Mouse (Mus musculus) CD8-positive naive resting alpha-beta T cell, adult 2 months (primary cell): ENCODE results near the gene Psd.

Experiments
- DNase-seq, 2 experiments: peaks; one replicate each; pipeline ENCODE4 v3.0.0; 2022; ENCODE audit warnings: low read depth in 2 of 2, low spot score in 2 of 2

Gene Psd

DNA sequence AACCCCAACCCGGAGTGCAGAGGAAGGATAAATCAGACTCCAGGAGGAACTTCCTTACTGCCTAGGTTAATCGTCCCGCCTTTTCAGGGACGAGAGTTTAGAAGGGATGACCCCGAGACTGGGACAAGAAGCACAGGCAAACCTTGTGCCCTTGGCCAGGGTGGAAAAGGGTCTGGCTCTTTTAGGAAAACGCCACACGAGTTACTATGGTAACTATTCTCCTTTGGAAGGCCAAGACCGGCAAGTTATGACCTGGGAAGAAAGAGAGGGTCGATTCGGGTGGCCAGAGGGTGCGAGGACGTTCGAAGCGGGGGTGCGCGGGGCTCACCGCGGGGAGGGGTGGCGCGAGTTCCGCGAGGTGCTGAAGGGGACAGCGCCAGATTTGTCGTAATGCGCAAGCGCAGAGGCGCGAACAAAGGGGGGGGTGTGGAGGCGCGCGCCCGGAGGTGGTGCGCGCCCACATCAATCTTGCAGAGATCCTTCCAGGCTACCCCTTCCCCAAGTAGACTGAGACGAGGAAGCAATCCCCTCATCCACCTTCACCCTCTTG is at the start of gene Psd:
Psd (minus strand) TSS at position 401 of the 550 bp plus-strand sequence.
- no peak for DNase-seq

DNA sequence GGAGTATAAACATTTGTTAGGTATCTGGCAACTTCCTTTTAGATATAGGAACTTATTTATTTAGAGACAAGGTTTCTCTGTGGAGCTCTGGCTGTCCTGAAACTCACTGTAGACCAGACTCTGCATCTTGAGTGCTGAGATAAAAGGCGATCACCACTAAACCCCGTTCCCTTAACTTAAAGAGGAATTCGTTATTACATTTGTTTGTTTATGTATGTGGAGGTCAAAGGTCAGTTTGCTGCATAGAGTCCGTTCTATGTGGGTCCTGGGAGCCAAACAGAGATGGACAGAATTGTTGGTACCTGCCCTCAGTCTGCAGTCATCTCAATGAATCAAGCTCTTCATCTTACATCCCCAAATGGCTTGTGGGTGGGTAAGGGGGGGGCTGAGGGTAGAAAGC is 48.9 kb upstream of the Psd start:
- no peak for DNase-seq

DNA sequence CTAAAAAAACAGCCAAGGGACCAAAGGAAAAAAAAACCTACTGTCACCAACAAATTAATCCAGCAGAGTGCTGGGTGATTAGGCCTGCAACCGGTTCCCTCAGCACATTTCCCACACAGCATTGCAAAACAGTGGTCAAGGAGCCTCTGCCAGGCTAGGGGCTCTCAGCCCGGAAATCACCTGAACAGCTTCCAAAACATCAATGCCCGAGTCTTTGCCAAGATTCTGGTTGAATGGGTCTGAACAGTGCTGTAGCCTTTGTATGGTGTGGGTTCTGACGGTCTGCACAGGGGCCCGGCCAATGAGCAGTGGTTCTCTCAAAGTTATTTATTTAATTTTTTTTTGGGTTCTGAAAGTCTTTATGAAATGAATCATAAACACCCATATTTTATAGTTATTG is 48.5 kb upstream of the Psd start:
- DNase-seq, result no peak

DNA sequence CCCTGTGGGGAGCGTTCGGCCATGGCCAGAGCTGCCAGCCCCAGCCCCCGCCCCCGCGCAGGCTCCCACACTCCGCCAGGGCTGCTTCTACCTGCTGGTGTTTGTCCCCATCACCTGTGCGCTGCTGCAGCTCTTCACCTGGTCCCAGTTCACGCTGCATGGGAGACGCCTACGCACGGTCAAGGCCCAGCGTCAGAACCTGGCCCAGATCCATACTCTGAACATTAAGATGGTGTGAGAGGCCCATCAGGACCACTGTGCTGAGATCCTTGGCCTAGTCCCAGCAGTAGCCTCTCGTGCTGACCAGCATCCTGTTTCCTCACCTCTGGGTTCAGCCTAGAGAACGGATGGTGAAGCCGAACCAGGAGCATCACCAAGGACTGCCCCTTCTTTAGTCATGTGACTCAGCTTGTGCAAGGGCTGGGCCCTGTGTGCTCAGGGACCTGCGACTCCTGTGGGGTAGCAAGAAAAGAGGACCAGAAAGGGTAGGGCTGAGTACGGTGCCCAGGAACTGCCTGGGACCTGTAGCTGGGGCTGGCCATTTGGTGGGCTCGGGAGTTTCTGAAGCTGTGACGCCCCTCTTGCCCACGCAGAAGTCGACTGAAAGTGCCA is 47.6 kb upstream of the Psd start:
- no peak for DNase-seq

DNA sequence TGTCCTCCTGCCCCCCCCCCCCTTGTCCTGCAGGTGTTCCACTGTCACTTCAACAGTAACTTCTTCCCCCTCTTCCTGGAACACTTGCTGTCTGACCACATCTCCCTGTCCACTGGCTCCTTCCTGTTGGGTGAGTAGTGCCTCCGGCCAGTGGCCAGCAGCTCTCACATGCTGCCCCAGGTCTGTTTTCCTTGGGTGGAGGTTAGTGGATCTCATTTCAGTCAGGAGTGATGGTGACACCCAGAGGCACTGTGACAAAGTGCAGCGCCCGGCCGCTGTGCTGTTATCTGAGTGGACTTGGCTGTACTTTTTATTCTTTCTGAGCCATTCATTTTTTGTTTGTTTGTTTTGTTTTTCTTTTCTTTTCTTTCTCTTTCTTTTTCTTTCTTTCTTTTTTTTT is 42.2 kb upstream of the Psd start:
- DNase-seq, result no peak

DNA sequence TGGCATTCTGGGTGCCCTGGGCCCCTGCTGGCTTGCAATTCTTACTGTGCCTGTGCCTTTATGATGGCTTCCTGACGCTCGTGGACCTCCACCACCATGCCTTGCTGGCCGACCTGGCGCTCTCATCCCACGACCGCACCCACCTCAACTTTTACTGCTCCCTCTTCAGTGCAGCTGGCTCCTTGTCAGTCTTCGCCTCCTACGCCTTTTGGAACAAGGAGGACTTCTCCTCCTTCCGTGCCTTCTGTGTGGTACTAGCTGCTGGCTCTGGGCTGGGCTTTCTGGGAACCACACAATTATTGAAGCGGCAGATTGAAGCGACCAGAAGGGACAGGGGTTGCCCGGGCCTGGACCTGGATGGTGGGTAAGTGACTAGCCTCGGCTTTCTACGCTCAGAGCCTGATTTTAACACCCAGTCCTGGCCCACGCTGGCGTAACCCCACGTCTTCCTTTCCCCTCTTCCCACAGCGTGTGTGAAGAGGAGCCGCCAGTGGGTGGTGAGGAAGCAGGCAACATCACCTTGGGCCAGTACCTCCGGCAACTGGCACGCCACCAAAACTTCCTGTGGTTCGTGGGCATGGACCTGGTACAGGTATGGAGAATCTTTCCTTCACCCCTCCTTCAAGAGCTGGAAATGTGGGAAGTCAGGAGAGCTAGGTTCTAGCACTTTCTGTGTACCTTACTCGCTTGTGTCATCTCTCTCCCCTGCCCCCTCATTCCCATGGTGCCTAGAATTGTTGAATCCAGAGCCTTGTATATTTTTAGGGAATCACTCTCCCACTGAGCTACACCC is 41.0 kb upstream of the Psd start:
- DNase-seq, result no peak

DNA sequence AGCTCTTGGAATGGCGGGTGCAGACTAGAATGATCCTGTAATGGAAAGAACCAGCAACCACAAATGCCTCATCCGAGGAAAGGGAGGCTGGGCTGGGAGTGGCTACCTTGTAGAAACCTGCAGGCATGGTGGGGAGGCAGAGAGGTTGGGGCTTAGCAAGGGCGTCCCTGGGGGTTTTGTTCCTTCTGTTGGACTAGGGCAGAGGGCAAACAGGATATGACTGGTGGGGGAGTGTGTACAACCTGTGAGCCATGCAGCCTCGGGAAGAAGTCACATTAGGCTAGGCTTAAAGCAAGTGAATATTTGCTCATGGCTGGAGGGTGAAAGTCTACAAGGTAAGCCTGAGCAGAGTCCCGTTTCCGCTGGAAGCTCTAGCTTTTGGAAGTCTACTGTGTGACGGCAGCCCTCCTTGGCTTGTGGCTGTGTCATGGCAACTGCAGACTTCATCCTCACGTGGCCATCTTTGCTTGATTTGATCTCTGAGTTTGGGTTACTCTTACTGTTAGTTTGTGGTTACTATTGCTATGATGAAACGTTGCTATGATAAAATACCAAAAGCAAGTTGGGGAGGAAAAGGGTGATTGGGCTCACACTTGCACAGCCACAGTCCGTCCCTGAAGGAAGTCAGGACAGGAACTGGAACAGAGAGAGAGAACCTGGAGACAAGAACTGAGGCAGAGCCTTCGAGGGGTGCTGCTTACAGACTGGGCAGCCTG is 36.5 kb upstream of the Psd start:
- DNase-seq, result no peak

DNA sequence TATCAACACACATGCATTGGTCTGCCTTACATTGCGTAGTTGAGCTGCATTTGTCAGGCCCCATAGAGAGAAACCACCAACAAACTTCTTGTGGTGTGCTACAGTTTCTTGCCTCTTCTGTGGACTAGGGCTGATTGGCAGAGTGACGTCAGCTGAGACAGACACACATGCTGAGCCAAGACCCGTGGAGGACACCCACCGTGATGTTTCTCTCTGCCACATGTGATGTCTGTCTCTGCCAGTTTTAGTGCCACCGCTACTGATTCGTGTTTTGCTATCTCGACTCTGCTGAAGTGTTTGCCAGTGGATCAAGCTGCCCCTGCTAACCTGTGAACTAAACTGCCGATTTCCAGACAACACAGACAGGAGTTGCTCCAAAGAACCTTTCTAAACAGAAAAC is 35.1 kb upstream of the Psd start:
- DNase-seq, result no peak

DNA sequence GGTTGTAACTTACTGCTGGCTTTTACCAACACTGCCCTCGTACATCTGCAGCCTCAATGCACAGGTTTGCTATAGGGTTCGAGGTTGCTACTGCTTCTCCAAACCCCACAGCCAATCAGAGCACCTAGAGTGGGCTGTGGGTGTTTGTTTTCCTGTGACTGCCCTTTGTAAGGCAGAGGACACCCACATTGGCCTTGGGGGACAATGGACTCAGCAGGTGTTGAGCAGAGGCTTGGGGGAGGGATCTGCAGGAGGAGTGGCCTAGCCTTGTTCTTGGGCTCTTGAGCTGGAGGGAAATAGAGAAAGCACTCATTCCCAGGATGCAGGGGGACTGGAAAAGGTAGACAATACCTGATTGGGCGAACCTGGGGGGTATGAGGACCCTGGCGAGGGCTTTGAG is 31.4 kb upstream of the Psd start:
- no peak for DNase-seq

DNA sequence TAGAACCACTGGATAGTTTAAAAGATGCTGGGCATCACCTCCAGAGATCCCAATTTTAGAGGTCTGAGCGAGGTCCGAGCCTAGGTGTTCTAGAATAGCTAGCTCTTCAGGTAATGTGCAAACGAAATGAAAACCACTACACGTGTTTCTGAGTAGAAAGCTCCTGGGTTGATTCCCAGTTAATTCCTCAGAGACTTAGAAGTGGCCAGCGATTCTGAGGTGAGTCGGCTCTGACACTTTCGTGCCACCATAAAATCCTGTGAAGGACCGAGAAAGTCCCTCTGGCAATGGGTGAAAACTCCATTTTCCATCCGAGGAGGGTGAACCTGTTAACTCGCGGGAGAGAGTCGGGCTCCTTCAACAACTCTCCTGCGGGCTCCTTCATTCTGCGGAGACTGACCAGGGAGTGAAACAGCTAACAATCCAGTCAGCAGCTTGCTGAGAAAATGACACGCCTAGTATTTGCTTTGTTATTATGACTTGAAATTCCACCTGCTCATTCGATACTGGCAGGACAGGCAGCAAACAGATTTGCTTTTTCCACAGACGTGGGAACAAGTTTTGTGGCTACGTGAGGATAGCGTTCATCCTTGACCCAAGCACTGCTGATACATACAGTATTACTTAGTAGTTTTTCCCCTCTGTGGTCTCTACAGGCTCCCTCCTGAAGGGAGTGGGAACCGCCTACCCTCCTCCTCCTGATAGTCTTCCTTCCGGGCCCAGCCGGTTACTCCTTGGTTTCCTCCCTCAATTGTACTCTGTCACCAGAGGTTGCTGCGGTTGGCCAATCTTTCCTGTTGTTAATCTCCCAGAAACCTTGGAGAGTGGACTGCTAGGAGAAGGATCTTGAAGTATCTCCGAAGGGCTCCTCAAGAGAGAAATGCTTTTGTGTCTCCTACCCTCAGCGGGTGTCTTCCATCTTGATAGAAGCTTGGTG is 30.7 kb upstream of the Psd start:
- no peak for DNase-seq

DNA sequence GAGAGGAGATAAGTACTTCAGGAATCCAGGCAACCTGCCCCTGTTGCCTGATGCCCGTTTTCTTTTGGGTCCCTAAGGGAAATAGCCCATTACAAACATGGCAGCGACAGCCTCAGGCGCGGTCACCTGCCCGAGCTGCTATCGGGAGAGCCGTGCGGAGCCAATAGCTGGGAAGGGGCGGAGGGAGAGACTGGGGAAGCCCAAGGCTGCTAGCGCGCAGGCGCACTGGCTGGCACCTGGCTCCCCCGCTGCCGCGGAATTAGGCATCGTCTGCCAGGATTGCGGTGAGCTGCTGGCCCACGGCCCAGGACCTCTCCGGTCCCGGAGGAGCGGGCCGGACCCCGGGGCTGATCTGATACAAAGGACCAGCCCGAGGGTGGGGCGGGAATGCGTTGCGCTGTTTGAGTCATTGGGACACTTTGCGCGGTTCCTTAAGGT is 29.8 kb upstream of the Psd start:
- DNase-seq, result peak; percentile 49 to 59

DNA sequence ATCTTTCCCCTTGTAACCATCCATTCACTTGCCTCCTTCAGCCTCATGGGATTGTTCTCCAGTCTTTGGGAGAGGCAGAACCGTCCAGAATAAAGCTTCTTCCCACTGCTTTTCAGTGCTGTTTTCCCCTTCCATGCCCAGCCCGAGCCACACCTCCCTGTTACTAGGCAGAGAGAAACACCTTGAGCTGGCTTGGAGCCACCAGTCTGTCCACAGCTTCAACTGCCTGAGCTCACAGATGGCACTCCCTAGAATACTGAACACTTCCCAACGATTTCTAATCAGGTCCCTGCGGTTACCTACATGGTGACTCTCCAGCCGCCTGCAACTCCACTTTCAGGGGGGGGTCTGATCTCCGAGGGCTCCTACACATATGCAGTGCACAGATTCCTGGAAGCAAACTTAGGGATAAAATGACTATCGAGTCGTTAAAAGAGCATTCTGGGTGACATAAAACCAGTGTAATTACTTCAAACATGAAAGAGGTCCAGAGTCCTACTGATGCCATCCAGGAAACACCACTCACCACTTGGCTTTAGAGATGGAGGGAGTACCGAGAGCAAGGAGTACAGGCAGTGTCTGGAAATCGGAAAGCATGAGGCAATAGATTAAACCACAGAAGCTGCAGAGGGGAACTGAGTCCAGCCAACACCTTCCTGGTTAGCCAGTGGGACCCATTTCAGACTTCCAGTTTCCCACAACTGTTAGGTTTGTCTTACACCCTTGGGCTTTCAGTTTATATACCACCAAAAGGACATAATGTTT is 23.4 kb upstream of the Psd start, which contains the start of gene 2310034G01Rik:
2310034G01Rik (minus strand) TSS at position 135 of the 765 bp plus-strand sequence.
- no peak for DNase-seq

DNA sequence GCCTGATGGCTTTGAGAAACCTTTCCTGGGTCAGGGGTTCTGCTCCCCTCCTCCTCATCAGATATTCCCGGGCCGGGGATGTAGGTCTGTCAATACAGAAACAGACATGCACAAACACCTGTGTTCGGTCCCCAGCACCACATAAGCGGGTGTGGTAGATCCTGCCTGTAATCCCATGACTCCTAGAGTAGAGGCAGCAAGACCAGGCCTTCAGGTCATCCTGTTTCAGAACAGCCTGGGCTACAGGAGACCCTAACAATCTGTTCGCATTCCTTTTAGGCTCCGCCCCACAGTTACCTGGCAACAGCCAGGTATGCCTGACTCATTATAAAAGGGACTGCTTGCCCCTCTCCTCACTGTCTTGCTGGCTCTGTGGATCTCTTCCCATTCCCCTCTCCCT is 22.6 kb upstream of the Psd start:
- DNase-seq, result no peak

DNA sequence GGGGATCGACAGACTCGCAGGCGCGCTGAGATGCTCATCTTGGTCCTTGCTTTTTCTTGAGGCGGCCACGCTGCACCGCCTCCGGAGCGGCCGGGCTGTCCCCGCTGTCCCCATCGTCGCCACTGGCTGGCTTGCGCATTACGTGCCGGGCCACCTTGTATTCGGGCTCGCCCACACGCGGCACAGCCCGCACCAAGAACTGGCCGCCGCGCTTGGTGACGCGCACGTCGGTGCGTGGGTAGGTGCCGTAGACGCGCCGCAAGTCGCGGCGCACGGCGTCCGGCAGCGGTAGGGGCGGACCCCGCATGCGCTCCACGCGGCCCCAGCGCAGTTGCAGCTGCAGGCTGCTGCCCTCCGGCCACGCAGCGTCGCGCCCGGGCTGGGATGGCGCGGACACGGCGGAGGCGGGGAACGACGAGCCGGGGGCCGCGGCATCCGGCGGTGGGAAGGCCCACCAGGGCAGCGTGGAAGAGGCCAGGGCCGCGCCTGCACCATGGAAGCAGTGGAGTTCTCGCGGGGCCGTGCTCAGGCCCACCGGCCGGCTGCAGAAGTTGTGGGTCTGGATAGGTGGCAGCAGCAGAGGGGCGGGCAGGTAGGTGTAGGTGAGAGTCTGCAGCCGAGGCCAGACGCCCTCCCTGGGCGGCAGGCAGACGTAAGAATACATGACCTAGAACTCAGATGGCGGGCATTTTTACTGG is 22.0 kb upstream of the Psd start:
- peak in 1 of 2 experiments; percentile 30 for DNase-seq

DNA sequence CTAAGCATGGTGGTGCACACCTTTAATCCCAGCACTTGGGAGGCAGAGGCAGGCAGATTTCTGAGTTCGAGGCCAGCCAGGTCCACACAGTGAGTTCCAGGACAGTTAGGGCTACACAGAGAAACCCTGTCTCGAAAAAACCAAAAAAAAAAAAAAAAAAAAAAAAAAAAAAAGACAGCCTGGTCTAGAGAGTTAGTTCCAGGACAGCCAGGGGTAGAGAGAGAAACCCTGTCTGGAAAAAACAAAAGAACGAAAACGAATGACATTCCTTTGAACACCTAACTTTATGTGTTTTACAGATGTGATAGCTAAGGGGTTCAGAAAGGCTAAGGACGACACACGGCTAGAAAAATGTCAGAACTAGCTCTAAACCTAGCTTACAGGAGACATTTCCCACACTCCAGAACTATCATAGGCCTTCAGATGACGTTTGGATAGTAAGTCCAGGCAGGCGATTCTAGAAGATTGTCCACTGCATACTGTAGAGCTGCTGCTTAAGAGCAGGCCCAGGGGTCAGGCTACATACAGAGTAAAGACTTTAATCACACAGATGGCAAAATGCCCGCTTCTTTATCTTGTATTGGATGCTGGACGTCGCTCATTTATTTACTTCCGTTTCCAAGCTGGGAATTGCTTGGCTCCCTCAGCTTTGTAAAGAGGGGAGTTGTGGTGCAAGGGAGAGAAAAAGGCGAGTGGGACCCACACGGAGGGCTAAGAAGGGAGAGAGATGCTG is 21.1 kb upstream of the Psd start:
- no peak for DNase-seq

DNA sequence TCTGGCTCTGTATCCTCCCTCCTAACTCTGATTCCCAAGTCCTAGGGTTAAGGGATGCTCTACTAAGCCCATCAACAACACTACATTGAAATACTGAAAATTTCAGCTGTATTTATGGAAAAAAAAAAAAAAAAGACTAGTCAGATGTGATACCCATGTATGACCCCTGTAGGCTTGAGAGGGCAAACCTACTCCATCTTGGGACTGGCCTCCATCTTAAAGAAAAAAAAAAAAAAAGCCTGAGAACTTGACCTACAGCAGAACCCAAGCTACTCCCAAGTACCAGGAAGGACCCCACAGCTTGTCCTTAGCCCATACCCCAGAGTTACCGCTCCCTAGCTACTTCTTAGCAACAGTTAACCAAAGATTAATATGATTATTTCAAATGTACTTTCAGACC is 20.2 kb upstream of the Psd start:
- no peak for DNase-seq

DNA sequence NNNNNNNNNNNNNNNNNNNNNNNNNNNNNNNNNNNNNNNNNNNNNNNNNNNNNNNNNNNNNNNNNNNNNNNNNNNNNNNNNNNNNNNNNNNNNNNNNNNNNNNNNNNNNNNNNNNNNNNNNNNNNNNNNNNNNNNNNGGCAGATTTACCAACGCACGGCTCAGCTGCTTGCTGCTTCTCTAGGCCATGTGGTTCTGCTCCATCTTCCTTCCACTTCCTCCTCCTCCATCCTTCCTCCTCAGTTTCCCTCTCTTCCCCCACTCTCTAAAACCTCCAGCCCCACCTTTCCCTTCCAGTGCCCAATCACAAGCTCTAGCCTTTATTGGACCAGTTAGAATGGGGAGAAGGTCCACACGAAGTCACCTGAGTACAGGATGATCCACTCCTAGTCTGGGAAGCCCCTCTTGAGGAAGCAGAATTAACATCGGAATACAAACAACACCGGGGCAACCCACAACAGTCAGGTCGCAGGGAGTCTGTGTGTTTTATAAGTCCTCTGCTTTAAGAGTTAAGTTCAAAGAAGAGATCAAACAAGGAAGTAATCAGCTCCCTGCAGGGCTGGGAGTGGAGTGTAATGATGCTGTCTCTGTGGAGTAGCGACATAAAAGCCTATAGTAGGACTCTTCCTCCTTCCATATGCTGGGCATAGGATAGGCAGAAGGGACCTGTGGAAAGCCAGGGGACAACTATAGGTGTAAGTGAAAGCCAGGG is 17.9 kb upstream of the Psd start:
- DNase-seq, result no peak
